Mouse (Mus musculus) limb, embryonic 13.5 days (tissue): ENCODE data around the gene Pzp. TPM values are rescaled to one million over a fixed set of nuclear protein-coding genes. Genes with fewer than 3 reads are reported as not detected.

Experiments
- ATAC-seq: fragments of 200-750 bp; cut with Nextera tagmentation; 2 replicates; pipeline ENCODE4 v1.8.0; 2017; ENCODE audit warnings: low read depth, moderate number of reproducible peaks, moderate TSS enrichment; ENCODE audit not compliant: low FRiP score
- H3K27ac ChIP-seq: fragments of 300-500 bp; sonication (generic); 2 replicates; pipeline ENCODE4 v1.5.1; 2015; ENCODE audit warnings: inconsistent platforms, mild to moderate bottlenecking, moderate library complexity
- H3K27me3 ChIP-seq: fragments of 300-500 bp; sonication (generic); 2 replicates; pipeline ENCODE4 v1.6.1; 2015; ENCODE audit warnings: mild to moderate bottlenecking, inconsistent platforms
- H3K36me3 ChIP-seq: fragments of 300-500 bp; sonication (generic); 2 replicates; pipeline ENCODE4 v1.6.1; 2015; ENCODE audit warnings: inconsistent platforms, mild to moderate bottlenecking, moderate library complexity
- H3K4me1 ChIP-seq: fragments of 300-500 bp; sonication (generic); 2 replicates; pipeline ENCODE4 v1.6.1; 2015; ENCODE audit warnings: inconsistent platforms
- H3K4me2 ChIP-seq: fragments of 300-500 bp; sonication (generic); replicated peaks from 2 replicates; pipeline ENCODE4 v1.6.1; 2015; ENCODE audit warnings: inconsistent platforms, mild to moderate bottlenecking, moderate library complexity
- H3K4me3 ChIP-seq: fragments of 300-500 bp; sonication (generic); 2 replicates; pipeline ENCODE4 v1.5.1; 2015; ENCODE audit warnings: moderate library complexity, mild to moderate bottlenecking, inconsistent platforms
- H3K9ac ChIP-seq: fragments of 300-500 bp; sonication (generic); 2 replicates; pipeline ENCODE4 v1.6.1; 2015; ENCODE audit warnings: mild to moderate bottlenecking, inconsistent platforms
- H3K9me3 ChIP-seq: fragments of 300-500 bp; sonication (generic); 2 replicates; pipeline ENCODE4 v1.6.1; 2016; ENCODE audit warnings: inconsistent platforms
- WGBS: fragments of 180-500 bp; shearing (Covaris S2); methylation state at CpG from one replicate; pipeline ENCODE4 v1.1.7; 2015; 5-methylcytosine and 5-hydroxymethylcytosine counted together
- polyA plus RNA-seq: library from polyadenylated mRNA; unstranded; fragments of >200 nt; fragmentation: Nextera tagmentation; extraction: Ambion mirVana; gene quantifications from 2 replicates; pipeline ENCODE4 v1.2.1, GENCODE M21; 2015

Pzp gene
- 0.33 TPM in 1 of 2 replicates, not detected in the other for polyA plus RNA-seq

DNA sequence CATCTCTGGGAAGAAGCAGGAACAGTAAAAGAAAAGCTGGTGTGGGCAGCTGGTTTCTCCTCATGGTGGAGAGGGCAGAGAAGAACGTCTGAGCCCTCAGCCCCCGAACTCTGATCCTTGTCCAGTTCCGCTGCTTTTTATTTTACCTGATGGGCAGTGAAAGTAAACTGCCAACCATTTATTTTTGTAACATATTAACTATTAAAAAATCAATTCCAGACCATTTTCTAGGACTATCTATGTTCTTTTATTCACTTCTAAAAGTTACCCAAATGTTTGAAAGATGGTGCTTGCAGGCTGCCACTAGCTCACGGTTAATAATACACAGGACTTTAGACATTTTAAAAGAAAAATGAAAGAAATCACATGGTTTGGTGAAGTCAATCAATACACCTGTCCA, at the start of gene Pzp:
TSS of gene Pzp (minus strand) at position 120 of the 400 bp plus-strand sequence.
- Histone ChIP-seq H3K4me2 (no peak within 1 kb of the TSS), H3K27ac (no peak within 1 kb of the TSS), H3K36me3 (no peaks in the 10 kb centered on the region), H3K9me3 (peaks cover 4% of the 10 kb centered on the region; the same call in 1 of the 2 replicates), H3K9ac (no peak within 1 kb of the TSS), H3K4me3 (no peak within 1 kb of the TSS), H3K4me1 (no peaks in the 10 kb centered on the region), H3K27me3 (no peaks in the 10 kb centered on the region)
- no peak for ATAC-seq
- WGBS: 82% methylated on average over 4 of the region's 4 CpGs

DNA sequence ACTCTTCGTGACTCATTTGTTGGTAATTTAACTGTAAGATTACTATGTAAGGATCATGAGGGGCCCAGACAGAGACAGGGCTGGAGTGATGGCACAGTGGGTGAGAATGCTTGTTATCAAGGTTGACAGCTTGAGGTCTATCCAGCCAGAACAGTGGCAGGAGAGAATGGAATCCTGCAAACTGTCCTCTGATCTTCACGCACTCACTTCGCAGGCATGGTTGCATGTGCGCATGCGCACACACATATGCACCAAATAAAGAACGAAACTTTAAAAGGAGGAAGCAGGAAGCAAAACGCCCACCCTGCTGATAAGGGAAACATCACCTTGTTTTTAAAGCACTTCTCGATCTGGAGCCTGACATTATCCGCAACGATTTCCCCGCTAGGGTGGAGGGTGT, 40.1 kb upstream of the Pzp start:
- H3K4me1 ChIP-seq: no peaks in the 10 kb centered on the region
- no peak overlapping the region for H3K4me2 ChIP-seq
- H3K4me3 ChIP-seq: no peak overlapping the region
- no peaks in the 10 kb centered on the region for H3K27me3 ChIP-seq
- H3K9ac ChIP-seq: no peak overlapping the region
- ATAC-seq: no peak
- WGBS: 95% methylated on average over 11 of the region's 11 CpGs
- no peaks in the 10 kb centered on the region for H3K36me3 ChIP-seq
- no peak overlapping the region for H3K27ac ChIP-seq
- H3K9me3 ChIP-seq: no peaks in the 10 kb centered on the region

DNA sequence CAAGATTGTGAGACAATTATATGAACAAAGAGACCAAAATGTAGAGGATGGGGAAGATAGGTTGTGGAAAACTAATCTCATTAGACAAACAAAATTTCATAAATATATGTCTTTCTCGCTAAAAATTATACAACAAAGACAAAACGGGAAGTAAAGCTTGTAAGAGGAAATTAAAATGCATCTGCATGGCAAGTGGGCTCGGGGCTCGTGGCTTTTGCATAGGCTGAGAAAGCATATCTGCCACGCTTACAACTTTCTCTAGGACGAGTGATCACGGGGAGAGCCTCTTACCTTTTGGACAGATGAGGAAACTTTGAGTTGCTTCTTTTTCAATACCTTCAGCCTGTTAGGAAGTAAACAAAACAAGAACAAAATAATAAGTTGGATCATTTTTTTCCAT, 27.5 kb upstream of the Pzp start:
- WGBS: 87% methylated on average over 7 of the region's 7 CpGs
- H3K9me3 ChIP-seq: no peaks in the 10 kb centered on the region
- no peak for ATAC-seq
- no peak overlapping the region for H3K27ac ChIP-seq
- no peaks in the 10 kb centered on the region for H3K36me3 ChIP-seq
- no peak overlapping the region for H3K4me3 ChIP-seq
- H3K27me3 ChIP-seq: no peaks in the 10 kb centered on the region
- no peak overlapping the region for H3K9ac ChIP-seq
- H3K4me2 ChIP-seq: no peak overlapping the region
- H3K4me1 ChIP-seq: no peaks in the 10 kb centered on the region

DNA sequence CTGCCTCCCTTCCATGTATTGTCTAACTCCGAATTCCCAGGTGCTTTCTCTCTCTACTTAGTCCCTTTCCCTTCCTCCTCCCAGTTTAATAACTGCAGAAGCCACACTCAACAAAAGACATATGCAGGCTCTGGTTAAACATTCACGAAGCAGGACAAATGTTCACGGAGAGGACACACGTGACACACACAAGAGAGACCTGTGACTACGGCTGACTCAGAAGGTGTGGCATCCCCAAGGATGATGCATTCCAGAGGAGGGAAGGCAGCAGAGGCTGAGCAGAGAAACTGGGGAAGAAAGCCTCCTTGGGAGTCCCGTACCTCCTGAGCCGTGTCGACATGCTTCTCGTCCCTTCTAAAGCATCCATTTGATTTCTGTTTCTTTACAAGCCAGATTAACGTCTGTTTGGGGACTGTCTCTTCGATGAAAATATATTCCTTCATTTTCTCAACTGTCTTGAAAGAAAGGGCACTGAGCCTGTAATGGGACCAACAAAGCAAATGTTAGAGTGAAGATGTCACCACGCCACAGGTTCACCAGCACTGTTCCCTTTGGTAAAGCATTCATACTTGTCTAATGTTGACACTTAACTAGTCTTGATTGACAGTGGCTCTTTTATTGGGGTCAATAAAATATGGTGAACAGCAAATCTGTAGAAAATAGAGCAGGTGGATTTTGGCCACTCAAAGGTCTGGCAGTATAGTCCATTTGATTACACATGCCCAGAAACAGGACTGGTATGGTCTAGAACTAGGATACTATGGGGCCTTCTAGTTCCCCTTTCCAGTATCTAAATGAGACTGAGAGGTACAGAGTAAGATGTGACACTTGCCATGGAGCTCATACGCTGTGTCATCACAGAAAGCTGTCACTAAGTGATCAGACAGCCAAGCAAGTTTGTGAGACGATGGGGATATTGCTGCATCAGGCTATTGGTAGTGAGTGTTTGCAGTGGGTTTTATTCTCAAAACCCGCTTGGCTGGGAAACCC, 23.2 kb upstream of the Pzp start:
- Histone ChIP-seq H3K4me1 (no peaks in the 10 kb centered on the region), H3K36me3 (no peaks in the 10 kb centered on the region), H3K27me3 (no peaks in the 10 kb centered on the region), H3K4me3 (no peak overlapping the region), H3K9me3 (no peaks in the 10 kb centered on the region), H3K27ac (no peak overlapping the region), H3K4me2 (no peak overlapping the region), H3K9ac (no peak overlapping the region)
- ATAC-seq: no peak
- 84% methylated on average over 15 of the region's 15 CpGs for WGBS

DNA sequence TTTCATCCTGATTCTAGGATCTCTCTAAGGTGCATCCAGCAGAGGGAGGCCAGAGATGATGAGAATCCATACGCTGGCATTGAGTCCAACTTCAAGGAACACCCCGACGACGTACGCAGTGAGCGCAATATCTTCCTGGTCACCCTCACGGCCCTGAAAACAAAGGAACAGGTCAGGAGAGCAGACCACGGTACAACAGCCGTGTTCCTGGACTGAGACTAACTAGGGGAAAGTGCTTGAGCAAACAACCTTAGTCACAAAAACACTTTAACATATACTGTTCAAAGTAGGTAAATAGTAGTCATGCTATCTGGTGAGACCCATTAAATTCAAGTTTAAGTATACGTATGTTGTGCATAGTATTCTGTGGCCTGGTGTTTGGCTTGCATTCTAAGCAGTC, 22.0 kb upstream of the Pzp start:
- 91% methylated on average over 10 of the region's 10 CpGs for WGBS
- Histone ChIP-seq H3K4me1 (no peaks in the 10 kb centered on the region), H3K9me3 (no peaks in the 10 kb centered on the region), H3K27ac (no peak overlapping the region), H3K36me3 (no peaks in the 10 kb centered on the region), H3K4me2 (no peak overlapping the region), H3K4me3 (no peak overlapping the region), H3K27me3 (no peaks in the 10 kb centered on the region), H3K9ac (no peak overlapping the region)
- ATAC-seq: no peak

DNA sequence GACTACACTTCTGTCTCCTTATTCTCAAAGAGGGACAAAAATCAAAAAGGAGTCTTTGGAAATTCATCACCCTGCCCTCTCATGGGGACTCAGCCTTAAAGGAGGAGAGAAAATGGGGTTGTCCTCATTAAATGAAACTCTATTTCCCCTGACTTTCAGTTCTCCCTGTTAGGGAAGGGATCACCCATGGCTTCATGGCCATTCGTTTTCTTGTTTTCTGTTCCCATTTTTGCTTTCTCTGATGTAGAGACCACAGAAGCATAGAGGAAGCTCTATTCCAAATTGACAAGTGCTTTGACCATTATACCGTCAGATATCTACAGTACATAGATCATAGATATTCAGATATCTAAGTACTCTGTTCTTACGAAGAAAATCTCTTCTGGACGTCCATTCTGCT, 18.9 kb upstream of the Pzp start:
- Histone ChIP-seq H3K9ac (no peak overlapping the region), H3K36me3 (no peaks in the 10 kb centered on the region), H3K4me1 (no peaks in the 10 kb centered on the region), H3K4me3 (no peak overlapping the region), H3K27ac (no peak overlapping the region), H3K27me3 (no peaks in the 10 kb centered on the region), H3K4me2 (no peak overlapping the region), H3K9me3 (no peaks in the 10 kb centered on the region)
- 82% methylated on average over 4 of the region's 4 CpGs for WGBS
- ATAC-seq: no peak

DNA sequence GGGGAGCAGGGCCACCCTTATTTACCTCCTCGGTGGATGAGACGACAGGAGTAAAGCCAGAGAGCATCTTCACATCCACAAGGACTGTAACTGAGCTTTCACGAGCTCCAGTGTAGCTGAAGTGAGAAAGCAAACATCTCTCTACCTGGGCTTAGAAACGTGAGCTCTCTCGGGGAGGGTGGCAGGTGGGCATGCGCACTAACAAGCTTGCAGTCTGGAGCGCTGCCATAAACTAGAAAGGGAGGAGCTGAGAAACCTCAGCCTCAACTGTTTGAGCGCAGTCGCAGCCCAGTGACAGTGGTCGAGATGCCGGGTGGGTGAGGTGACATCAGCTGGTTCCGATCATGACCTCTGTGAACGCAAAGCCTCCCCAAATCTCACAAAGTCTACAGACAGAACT, 16.7 kb upstream of the Pzp start:
- Histone ChIP-seq H3K4me2 (no peak overlapping the region), H3K9me3 (no peaks in the 10 kb centered on the region), H3K9ac (no peak overlapping the region), H3K36me3 (no peaks in the 10 kb centered on the region), H3K27me3 (no peaks in the 10 kb centered on the region), H3K27ac (no peak overlapping the region), H3K4me1 (no peaks in the 10 kb centered on the region), H3K4me3 (no peak overlapping the region)
- WGBS: 68% methylated on average over 13 of the region's 13 CpGs
- no peak for ATAC-seq

DNA sequence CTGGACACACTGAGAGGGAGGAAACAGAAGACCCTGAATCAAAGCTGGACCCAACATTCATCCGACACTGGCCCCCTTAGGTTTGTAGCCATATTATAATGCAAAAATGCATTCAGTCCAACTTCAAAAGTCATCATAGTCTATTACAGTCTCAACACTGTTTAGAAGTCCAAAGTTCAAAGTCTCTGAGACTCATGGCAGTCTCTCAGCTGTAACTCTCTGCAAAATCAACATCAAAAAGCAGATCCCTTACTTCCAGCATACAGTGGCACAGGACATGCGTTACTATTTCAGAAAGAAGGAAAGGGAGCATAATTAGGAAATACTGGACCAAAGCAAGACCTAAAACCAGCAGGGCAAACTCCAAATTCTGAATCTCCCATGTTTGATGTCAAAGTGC, 8.7 kb upstream of the Pzp start:
- Histone ChIP-seq H3K4me1 (no peaks in the 10 kb centered on the region), H3K9ac (no peak overlapping the region), H3K4me3 (no peak overlapping the region), H3K4me2 (no peak overlapping the region), H3K27ac (no peak overlapping the region), H3K27me3 (no peaks in the 10 kb centered on the region), H3K36me3 (no peaks in the 10 kb centered on the region), H3K9me3 (no peaks in the 10 kb centered on the region)
- 88% methylated on average over 2 of the region's 2 CpGs for WGBS
- no peak for ATAC-seq

DNA sequence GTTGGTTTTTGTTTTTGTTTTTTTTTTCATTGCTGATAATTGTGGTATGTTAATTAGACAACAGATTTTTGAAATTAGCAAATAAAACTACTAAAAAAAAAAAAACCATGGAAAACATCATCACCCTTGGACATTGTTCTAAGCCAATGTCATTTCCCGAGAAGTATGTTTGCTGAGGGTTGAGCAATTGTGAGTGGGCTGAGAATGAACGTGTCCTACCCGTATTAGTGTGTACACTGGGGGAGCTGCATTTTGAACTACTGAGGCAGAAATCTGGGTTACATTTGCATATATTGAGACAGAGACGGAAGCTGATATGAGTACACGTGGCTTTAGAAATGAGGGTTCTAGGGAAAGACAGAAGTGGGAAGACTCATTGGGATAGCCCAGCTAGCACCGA, 6.8 kb upstream of the Pzp start:
- Histone ChIP-seq H3K27me3 (no peaks in the 10 kb centered on the region), H3K9ac (no peak overlapping the region), H3K4me3 (no peak overlapping the region), H3K9me3 (no peaks in the 10 kb centered on the region), H3K27ac (no peak overlapping the region), H3K4me2 (no peak overlapping the region), H3K36me3 (no peaks in the 10 kb centered on the region), H3K4me1 (no peaks in the 10 kb centered on the region)
- no peak for ATAC-seq
- 90% methylated on average over 6 of the region's 6 CpGs for WGBS

DNA sequence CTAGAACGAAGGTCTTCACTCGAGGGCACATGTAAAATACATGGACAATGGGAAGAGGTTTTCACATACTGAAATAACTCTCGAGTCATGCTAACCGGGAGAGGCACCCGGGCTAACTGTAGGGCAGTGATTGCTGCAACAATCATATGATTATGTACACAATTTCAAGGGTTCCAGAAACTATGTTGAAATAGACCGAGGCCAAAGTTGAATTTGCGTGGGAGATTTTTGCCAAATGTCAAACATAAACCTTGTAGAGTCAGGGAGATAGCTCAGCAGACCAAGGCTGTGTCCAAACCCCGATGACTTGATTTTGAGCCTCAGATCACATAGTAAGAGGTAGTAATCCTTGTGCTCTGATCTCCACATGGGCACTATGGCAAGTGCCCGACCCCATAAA, 6.2 kb upstream of the Pzp start:
- 87% methylated on average over 9 of the region's 9 CpGs for WGBS
- no peak overlapping the region for H3K4me2 ChIP-seq
- no peaks in the 10 kb centered on the region for H3K27me3 ChIP-seq
- no peak overlapping the region for H3K4me3 ChIP-seq
- H3K9ac ChIP-seq: no peak overlapping the region
- ATAC-seq: no peak
- no peaks in the 10 kb centered on the region for H3K9me3 ChIP-seq
- H3K4me1 ChIP-seq: no peaks in the 10 kb centered on the region
- H3K27ac ChIP-seq: no peak overlapping the region
- H3K36me3 ChIP-seq: no peaks in the 10 kb centered on the region

DNA sequence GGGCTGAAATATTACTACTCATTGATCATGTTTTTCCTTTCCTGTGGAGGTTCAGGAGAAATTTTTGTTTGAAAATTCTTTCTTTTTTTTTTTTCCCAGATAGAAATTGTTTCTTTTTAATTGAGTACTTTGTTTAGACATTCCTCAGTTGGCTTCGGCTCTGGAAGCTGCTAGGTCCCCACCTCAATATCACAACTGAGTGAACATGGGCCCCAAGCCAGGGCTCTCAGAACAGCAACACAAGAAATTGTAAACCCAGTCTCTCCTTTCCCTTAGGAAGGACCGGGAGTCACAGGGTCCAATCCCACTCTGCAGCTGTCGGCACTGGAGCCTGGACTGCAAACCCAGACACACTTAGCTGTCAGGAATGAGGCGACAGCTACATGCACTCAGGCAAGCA, 2.0 kb upstream of the Pzp start:
- Histone ChIP-seq H3K36me3 (no peaks in the 10 kb centered on the region), H3K4me1 (no peaks in the 10 kb centered on the region), H3K9me3 (peaks cover 4% of the 10 kb centered on the region; the same call in 1 of the 2 replicates), H3K4me3 (no peak overlapping the region), H3K27me3 (no peaks in the 10 kb centered on the region), H3K9ac (no peak overlapping the region), H3K4me2 (no peak overlapping the region), H3K27ac (no peak overlapping the region)
- WGBS: 61% methylated on average over 4 of the region's 4 CpGs
- no peak for ATAC-seq

DNA sequence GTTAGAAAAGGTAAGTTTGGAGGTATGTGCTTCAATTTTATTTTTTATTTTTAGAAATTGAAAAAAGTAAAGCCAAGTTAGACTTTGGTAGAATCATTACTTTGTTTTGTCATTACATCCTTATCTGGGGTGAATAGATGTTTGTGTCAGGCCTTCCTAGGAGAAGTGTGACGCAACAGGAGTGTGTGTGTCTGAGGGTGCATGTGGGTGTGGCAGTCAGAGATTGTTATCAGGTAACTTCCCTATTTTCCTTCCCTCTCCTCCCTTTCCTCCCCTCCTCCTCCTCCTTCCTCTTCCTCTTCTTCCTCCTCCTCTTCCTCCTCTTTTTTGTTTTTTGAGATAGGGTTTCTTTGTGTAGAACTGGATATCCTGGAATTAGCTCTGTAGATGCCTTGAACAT, 590 bp upstream of the Pzp start:
- H3K27me3 ChIP-seq: no peaks in the 10 kb centered on the region
- 77% methylated on average over 1 of the region's 1 CpGs for WGBS
- H3K4me1 ChIP-seq: no peaks in the 10 kb centered on the region
- no peak for ATAC-seq
- H3K9ac ChIP-seq: no peak overlapping the region
- no peak overlapping the region for H3K27ac ChIP-seq
- peaks cover 4% of the 10 kb centered on the region; the same call in 1 of the 2 replicates for H3K9me3 ChIP-seq
- no peaks in the 10 kb centered on the region for H3K36me3 ChIP-seq
- H3K4me2 ChIP-seq: no peak overlapping the region
- no peak overlapping the region for H3K4me3 ChIP-seq

DNA sequence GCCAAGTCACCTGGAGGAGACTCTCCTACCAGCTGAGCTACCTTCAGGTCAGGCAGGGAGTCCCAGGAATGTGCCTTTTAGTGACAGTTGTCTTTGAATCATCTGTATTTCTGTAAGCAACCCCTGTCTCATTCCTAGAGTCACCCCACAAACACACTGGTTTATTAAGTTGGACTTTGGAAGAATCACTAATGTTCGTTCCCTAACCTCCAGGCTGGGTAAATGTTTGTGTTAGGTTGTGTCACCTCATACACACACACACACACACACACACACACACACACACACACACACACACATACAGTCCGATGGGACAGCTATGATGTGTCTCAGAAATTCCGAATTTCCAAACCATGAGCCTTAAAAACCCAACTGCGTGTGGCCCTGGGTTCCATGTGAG, 719 bp downstream of the Pzp start:
- Histone ChIP-seq H3K36me3 (no peaks in the 10 kb centered on the region), H3K4me1 (no peaks in the 10 kb centered on the region), H3K9ac (no peak overlapping the region), H3K27me3 (no peaks in the 10 kb centered on the region), H3K9me3 (peaks cover 4% of the 10 kb centered on the region; the same call in 1 of the 2 replicates), H3K4me3 (no peak overlapping the region), H3K4me2 (no peak overlapping the region), H3K27ac (no peak overlapping the region)
- ATAC-seq: no peak
- 85% methylated on average over 4 of the region's 4 CpGs for WGBS
